In genomic region chr2:7619888-7620664, GRCm38 (mm10) we compare ENCODE assay signal across 9 mouse cellular contexts.
DNase-seq lines count a peak whose midpoint lies in the region; ATAC-seq lines count a peak whose summit lies in the region.
"Had no signal": no experiment of that assay in that cellular context is flagged by ENCODE, and none has a peak within 500 bp of the region (broad histone marks: within the 10 kb centered on the region; RNA-seq: fewer than 3 reads in every experiment).

No protein-coding gene starts in this region.

- H3K36me3 ChIP-seq in hindbrain, embryonic 15.5 days, result no peaks in the 10 kb centered on the region
- H3K36me3 ChIP-seq in hindbrain, embryonic 11.5 days (ENCODE audit: control insufficient read depth, insufficient read depth, low read length), result no peaks in the 10 kb centered on the region
- H3K36me3 ChIP-seq: embryonic facial prominence, embryonic 13.5 days had no signal

- DNase-seq in hindbrain, embryonic 11.5 days (ENCODE audit: low spot score), result no peak
- peak; percentile 96 for DNase-seq in cerebellum, adult 8-10 months
- DNase-seq in gastrocnemius, postnatal 10 days, result peak; percentile 8
- DNase-seq in left cerebral cortex, adult 18-20 months (ENCODE audit: low spot score in 2 of 2), result peak; percentile 69 to 80
- DNase-seq in right cerebral cortex, postnatal 4 days, result peak; percentile 25
- no peak for DNase-seq in adrenal gland, adult 8-10 months
- no peak for DNase-seq in ovary, postnatal 10 days (ENCODE audit: low spot score)

- no peaks in the 10 kb centered on the region for H3K27me3 ChIP-seq in hindbrain, embryonic 15.5 days
- no peaks in the 10 kb centered on the region for H3K27me3 ChIP-seq in hindbrain, embryonic 11.5 days (ENCODE audit: control insufficient read depth, insufficient read depth, low read length)
- H3K27me3 ChIP-seq: embryonic facial prominence, embryonic 13.5 days had no signal

- H3K4me1 ChIP-seq in hindbrain, embryonic 15.5 days (replicated peaks), result no peaks in the 10 kb centered on the region
- H3K4me1 ChIP-seq in hindbrain, embryonic 11.5 days (replicated peaks; ENCODE audit: control insufficient read depth, insufficient read depth, low read length), result no peaks in the 10 kb centered on the region
- H3K4me1 ChIP-seq: embryonic facial prominence, embryonic 13.5 days had no signal

- H3K4me2 ChIP-seq in hindbrain, embryonic 15.5 days, result no peak overlapping the region
- H3K4me2 ChIP-seq in hindbrain, embryonic 11.5 days (replicated peaks; ENCODE audit: low read depth, low read length), result no peak overlapping the region
- H3K4me2 ChIP-seq: embryonic facial prominence, embryonic 13.5 days had no signal

- no peak overlapping the region for H3K9ac ChIP-seq in hindbrain, embryonic 15.5 days
- H3K9ac ChIP-seq in hindbrain, embryonic 11.5 days (ENCODE audit: low read depth, low read length), result no peak overlapping the region
- H3K9ac ChIP-seq: embryonic facial prominence, embryonic 13.5 days had no signal

- no peak overlapping the region for H3K27ac ChIP-seq in hindbrain, embryonic 15.5 days (replicated peaks)
- H3K27ac ChIP-seq in hindbrain, embryonic 11.5 days (ENCODE audit: low read depth, low read length), result no peak overlapping the region
- H3K27ac ChIP-seq: embryonic facial prominence, embryonic 13.5 days had no signal

- H3K4me3 ChIP-seq in hindbrain, embryonic 15.5 days, result no peak overlapping the region
- H3K4me3 ChIP-seq in hindbrain, embryonic 11.5 days (ENCODE audit: low read depth, low read length), result no peak overlapping the region
- H3K4me3 ChIP-seq: embryonic facial prominence, embryonic 13.5 days had no signal

- 63% methylated on average over 9 of the region's 9 CpGs for whole genome bisulfite sequencing in hindbrain, embryonic 15.5 days
- 82% methylated on average over 9 of the region's 9 CpGs for WGBS in hindbrain, embryonic 11.5 days

- ATAC-seq in hindbrain, embryonic 15.5 days (ENCODE audit: low FRiP score, low read depth), result peak; percentile 88
- ATAC-seq in hindbrain, embryonic 11.5 days (ENCODE audit: low FRiP score), result no peak

- H3K9me3 ChIP-seq in hindbrain, embryonic 15.5 days, result no peaks in the 10 kb centered on the region
- H3K9me3 ChIP-seq in hindbrain, embryonic 11.5 days (ENCODE audit: control insufficient read depth, low read length), result no peaks in the 10 kb centered on the region
- H3K9me3 ChIP-seq: embryonic facial prominence, embryonic 13.5 days had no signal

Comparison
In these comparisons a context has a peak if more than half of its experiments do, and no peak if none do; other contexts are left out.
1. DNase-seq: peak in cerebellum, adult 8-10 months (single experiment), gastrocnemius, postnatal 10 days (single experiment), left cerebral cortex, adult 18-20 months (2 of 2) and right cerebral cortex, postnatal 4 days (single experiment); none in hindbrain, embryonic 11.5 days (single experiment), adrenal gland, adult 8-10 months (single experiment) and ovary, postnatal 10 days (single experiment).